Mouse (Mus musculus) ovary, adult 2 months (tissue): ENCODE data around the gene Gm2916. TPM values are rescaled to one million over a fixed set of nuclear protein-coding genes. Genes with fewer than 3 reads are reported as not detected.

Source experiments
- polyA plus RNA-seq: library from polyadenylated mRNA; depleted of rRNA; stranded (reverse); fragments of >200 nt; gene quantifications from 2 replicates; pipeline ENCODE4 v1.2.3, GENCODE M21; 2012; rRNA removed

The Gm2916 gene
- not detected in 2 replicates for polyA plus RNA-seq

GRCm38 (mm10) chr14:3883872-3884271 is at the start of gene Gm2916:
Gene Gm2916 (plus strand): TSS chr14:3884172.

GRCm38 (mm10) chr14:3845945-3846344 is 38.0 kb upstream of the Gm2916 start, which contains the start of gene Gm3033:
Gene Gm3033 (plus strand): TSS chr14:3846245.

GRCm38 (mm10) chr14:3931456-3931855 is 47.5 kb downstream of the Gm2916 start, which contains the start of gene Gm3029:
Gene Gm3029 (plus strand): TSS chr14:3931756.

GRCm38 (mm10) chr14:3963247-3963646 is 79.3 kb downstream of the Gm2916 start, which contains the start of gene Gm3095:
Gene Gm3095 (plus strand): TSS chr14:3963547.

Other genes with a start within 250 kb of the Gm2916 start
- not detected in 2 replicates for gene Gm3012, start 249.7 kb upstream of the Gm2916 start, polyA plus RNA-seq
- gene Gm3020, start 232.1 kb upstream of the Gm2916 start, polyA plus RNA-seq: not detected in 2 replicates
- not detected in 2 replicates for gene Gm3043, start 195.4 kb upstream of the Gm2916 start, polyA plus RNA-seq
- gene Gm3002, start 74.1 kb upstream of the Gm2916 start, polyA plus RNA-seq: 0.14 TPM in 1 of 2 replicates, not detected in the other
- gene Gm3033, start 37.9 kb upstream of the Gm2916 start, polyA plus RNA-seq: not detected in 2 replicates
- not detected in 2 replicates for gene Gm3029, start 47.6 kb downstream of the Gm2916 start, polyA plus RNA-seq
- 0.21 TPM in 1 of 2 replicates, not detected in the other for gene Gm3095, start 79.4 kb downstream of the Gm2916 start, polyA plus RNA-seq
- not detected in 2 replicates for gene Gm3099, start 114.2 kb downstream of the Gm2916 start, polyA plus RNA-seq
- gene Gm5796, start 139.8 kb downstream of the Gm2916 start, polyA plus RNA-seq: 0.12 TPM in 1 of 2 replicates, not detected in the other
- not detected in 2 replicates for gene Gm3115, start 199.9 kb downstream of the Gm2916 start, polyA plus RNA-seq
- not detected in 2 replicates for gene Gm8108, start 226.4 kb downstream of the Gm2916 start, polyA plus RNA-seq